Mouse (Mus musculus): ENCODE measurements around the gene Lhx4. TPM values are rescaled to one million over a fixed set of nuclear protein-coding genes. Genes with fewer than 3 reads are reported as not detected.

The Lhx4 gene
- polyA plus RNA-seq, 1 experiment, result not detected

DNA sequence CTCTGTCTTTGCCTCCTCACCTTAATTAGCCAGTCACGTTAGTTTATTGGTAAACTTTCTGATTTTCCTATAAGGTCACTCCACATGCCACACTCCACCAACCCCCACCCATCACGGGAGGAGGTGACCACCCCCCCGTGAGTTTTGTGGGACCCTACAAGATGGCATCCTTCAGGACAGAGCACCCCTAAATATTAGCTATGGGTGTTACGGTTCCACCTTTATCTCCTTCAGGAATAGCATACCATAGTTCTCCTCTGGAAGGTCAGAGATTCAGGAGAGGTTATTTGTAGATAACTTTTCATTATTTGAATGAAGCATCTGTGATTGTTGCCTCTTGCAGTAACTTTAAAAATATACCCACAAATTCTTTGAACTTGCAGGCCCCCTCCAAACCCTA is 7.2 kb upstream of the Lhx4 start:
- TF ChIP-seq POLR2A (IDR thresholded peaks at IDR 0.05; ENCODE audit: low read depth, low read length) (no peak), CTCF (conservative IDR thresholded peaks at IDR 0.05; ENCODE audit: insufficient read depth, insufficient read length, low read depth, low read length) (no peak)
- Histone ChIP-seq H3K27ac (ENCODE audit: insufficient read depth, low read depth, low read length) (no peak overlapping the region), H3K27me3 (replicated peaks; ENCODE audit: control insufficient read depth, insufficient read depth, low read length) (no peaks in the 10 kb centered on the region), H3K4me1 (ENCODE audit: control insufficient read depth, insufficient read depth, low read length) (no peaks in the 10 kb centered on the region), H3K4me3 (ENCODE audit: insufficient read depth, low read depth, low read length) (no peak overlapping the region), H3K36me3 (ENCODE audit: control insufficient read depth, insufficient read depth, low read length) (no peaks in the 10 kb centered on the region)
- no peak for DNase-seq
- WGBS, result 87% methylated on average over 4 of the region's 4 CpGs

DNA sequence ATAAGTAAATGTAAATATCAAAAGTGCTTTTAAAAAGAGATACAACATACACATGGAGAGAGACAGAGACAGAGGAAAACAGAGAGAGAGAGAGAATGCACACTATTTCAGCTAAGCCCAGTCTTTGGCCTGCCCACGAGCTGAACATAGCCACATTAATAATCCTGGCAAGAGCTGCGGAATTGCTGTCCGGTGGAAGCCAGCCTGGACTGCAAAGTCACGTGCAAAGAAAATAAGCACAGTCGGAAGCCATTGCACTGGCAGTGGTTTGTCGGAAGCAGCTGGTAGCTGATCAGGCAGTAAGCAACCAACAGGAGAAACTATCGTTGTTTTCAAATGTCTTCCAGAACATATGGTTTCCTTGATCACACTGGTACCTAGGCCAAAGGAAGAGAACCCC is 6.1 kb upstream of the Lhx4 start:
- TF ChIP-seq POLR2A (IDR thresholded peaks at IDR 0.05; ENCODE audit: low read depth, low read length) (no peak), CTCF (conservative IDR thresholded peaks at IDR 0.05; ENCODE audit: insufficient read depth, insufficient read length, low read depth, low read length) (no peak)
- DNase-seq, result no peak
- H3K27ac ChIP-seq (ENCODE audit: insufficient read depth, low read depth, low read length), result no peak overlapping the region
- H3K4me3 ChIP-seq (ENCODE audit: insufficient read depth, low read depth, low read length), result no peak overlapping the region
- H3K27me3 ChIP-seq (replicated peaks; ENCODE audit: control insufficient read depth, insufficient read depth, low read length), result no peaks in the 10 kb centered on the region
- no peaks in the 10 kb centered on the region for H3K36me3 ChIP-seq (ENCODE audit: control insufficient read depth, insufficient read depth, low read length)
- WGBS, result 62% methylated on average over 7 of the region's 7 CpGs
- no peaks in the 10 kb centered on the region for H3K4me1 ChIP-seq (ENCODE audit: control insufficient read depth, insufficient read depth, low read length)

DNA sequence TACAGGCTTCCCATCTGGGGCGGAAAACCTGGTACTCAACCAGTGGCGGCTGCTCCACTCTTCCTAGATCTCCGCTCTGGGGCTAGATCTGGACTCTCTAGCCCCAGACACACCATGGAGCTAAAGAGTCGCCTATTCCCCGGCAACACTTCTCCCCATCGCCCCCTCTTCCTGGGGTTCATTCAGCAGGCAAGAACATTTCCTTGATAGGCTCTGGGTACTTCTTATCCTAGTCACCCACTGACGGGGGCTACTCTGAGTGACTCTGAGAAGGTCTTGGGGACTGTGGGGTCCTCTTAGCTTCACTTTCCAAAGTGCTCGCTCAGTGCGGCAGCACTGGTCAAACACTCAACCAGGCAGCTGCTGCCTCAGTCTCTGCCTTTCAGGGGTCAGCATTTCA is 1.9 kb upstream of the Lhx4 start:
- Histone ChIP-seq H3K4me3 (ENCODE audit: insufficient read depth, low read depth, low read length) (no peak overlapping the region), H3K36me3 (ENCODE audit: control insufficient read depth, insufficient read depth, low read length) (no peaks in the 10 kb centered on the region), H3K27me3 (replicated peaks; ENCODE audit: control insufficient read depth, insufficient read depth, low read length) (no peaks in the 10 kb centered on the region), H3K4me1 (ENCODE audit: control insufficient read depth, insufficient read depth, low read length) (no peaks in the 10 kb centered on the region), H3K27ac (ENCODE audit: insufficient read depth, low read depth, low read length) (no peak overlapping the region)
- TF ChIP-seq CTCF (conservative IDR thresholded peaks at IDR 0.05; ENCODE audit: insufficient read depth, insufficient read length, low read depth, low read length), result no peak
- no peak for TF ChIP-seq POLR2A (IDR thresholded peaks at IDR 0.05; ENCODE audit: low read depth, low read length)
- 80% methylated on average over 9 of the region's 9 CpGs for WGBS
- no peak for DNase-seq

DNA sequence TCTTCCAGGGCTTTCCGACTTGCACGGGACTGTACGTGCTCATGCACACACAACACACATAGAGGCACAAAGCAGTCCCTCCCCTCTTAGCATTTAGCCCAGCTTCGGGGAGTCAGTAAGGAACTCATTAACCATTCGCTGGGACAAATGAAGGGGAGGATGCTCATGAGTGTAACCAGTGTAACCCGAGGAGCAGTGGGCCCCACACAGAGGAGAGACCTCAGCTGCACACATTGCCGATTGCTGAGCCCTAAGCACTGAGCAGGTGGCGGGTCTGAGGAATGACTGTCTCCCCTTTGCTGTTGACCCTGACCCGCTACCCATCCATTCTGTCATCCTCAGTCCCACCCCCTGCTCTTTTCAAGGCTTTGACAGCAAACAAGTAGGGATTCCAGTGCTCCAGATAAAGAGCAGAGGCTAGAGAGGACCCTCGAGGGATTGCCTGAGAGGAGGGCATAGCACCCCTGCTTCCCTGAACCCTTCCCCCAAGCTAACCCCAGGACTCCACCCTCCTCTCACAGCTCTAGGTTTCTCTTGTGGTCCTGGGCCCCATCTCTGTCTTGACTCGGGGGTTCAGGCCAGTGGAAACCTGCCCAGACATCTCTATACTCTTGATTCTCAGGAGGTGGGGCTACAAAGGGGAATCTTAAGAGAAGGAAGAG is 836 bp downstream of the Lhx4 start:
- no peak overlapping the region for H3K27ac ChIP-seq (ENCODE audit: insufficient read depth, low read depth, low read length)

DNA sequence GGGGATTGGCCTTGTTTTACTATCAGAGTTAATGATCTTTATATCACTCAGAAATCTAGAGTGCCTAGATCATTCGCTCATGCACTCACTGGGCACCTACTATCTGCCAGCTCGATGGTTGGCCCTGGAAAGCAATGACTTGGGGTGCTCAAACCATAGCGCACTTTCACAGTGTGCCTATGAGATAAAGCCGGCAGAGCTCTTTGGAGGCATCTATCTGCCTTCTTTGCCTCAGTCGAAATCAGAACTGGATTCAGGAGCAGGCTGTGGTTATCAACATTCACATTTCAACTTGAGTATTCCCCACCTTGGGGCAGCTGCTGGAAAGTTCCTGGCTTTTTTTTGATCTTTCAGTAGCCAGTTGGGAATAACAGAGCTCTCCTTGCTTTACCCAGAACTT is 3.6 kb downstream of the Lhx4 start:
- Histone ChIP-seq H3K27ac (ENCODE audit: insufficient read depth, low read depth, low read length) (no peak overlapping the region), H3K27me3 (replicated peaks; ENCODE audit: control insufficient read depth, insufficient read depth, low read length) (peaks cover 4% of the 10 kb centered on the region), H3K36me3 (ENCODE audit: control insufficient read depth, insufficient read depth, low read length) (no peaks in the 10 kb centered on the region), H3K4me3 (ENCODE audit: insufficient read depth, low read depth, low read length) (no peak overlapping the region), H3K4me1 (ENCODE audit: control insufficient read depth, insufficient read depth, low read length) (no peaks in the 10 kb centered on the region)
- 73% methylated on average over 5 of the region's 5 CpGs for WGBS
- TF ChIP-seq CTCF (conservative IDR thresholded peaks at IDR 0.05; ENCODE audit: insufficient read depth, insufficient read length, low read depth, low read length) (no peak), POLR2A (IDR thresholded peaks at IDR 0.05; ENCODE audit: low read depth, low read length) (no peak)
- DNase-seq, result no peak

More for the DNA sequence above, 836 bp downstream of the Lhx4 start:
- H3K27me3 ChIP-seq (replicated peaks; ENCODE audit: control insufficient read depth, insufficient read depth, low read length), result no peaks in the 10 kb centered on the region
- H3K4me3 ChIP-seq (ENCODE audit: insufficient read depth, low read depth, low read length), result no peak overlapping the region
- WGBS, result 11% methylated on average over 11 of the region's 11 CpGs
- no peak for DNase-seq
- no peak for TF ChIP-seq CTCF (conservative IDR thresholded peaks at IDR 0.05; ENCODE audit: insufficient read depth, insufficient read length, low read depth, low read length)
- no peak for TF ChIP-seq POLR2A (IDR thresholded peaks at IDR 0.05; ENCODE audit: low read depth, low read length)
- no peaks in the 10 kb centered on the region for H3K36me3 ChIP-seq (ENCODE audit: control insufficient read depth, insufficient read depth, low read length)
- H3K4me1 ChIP-seq (ENCODE audit: control insufficient read depth, insufficient read depth, low read length), result no peaks in the 10 kb centered on the region

DNA sequence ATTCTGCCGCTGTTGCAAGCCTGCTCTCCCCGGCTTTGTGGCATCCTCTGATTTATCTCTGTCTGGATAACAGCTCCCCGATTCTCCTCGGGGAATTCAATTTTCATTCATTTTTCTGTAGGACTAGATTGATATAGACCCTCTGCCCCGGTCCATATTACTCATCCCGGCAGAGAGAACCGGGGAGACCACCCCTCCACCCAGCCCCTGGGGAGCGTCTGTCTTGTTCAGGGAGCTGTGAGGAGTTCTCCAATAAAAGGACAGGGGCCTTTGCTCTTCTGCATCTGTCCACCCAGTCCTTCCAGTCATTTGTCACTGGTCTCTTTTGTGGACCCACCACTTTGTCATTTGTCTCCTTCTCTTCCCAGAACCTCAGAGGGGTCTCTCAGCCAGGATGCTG is 4.5 kb downstream of the Lhx4 start:
- Histone ChIP-seq H3K27ac (ENCODE audit: insufficient read depth, low read depth, low read length) (no peak overlapping the region), H3K4me3 (ENCODE audit: insufficient read depth, low read depth, low read length) (no peak overlapping the region), H3K27me3 (replicated peaks; ENCODE audit: control insufficient read depth, insufficient read depth, low read length) (peaks cover 8% of the 10 kb centered on the region), H3K4me1 (ENCODE audit: control insufficient read depth, insufficient read depth, low read length) (no peaks in the 10 kb centered on the region), H3K36me3 (ENCODE audit: control insufficient read depth, insufficient read depth, low read length) (no peaks in the 10 kb centered on the region)
- 22% methylated on average over 8 of the region's 8 CpGs for WGBS
- no peak for TF ChIP-seq CTCF (conservative IDR thresholded peaks at IDR 0.05; ENCODE audit: insufficient read depth, insufficient read length, low read depth, low read length)
- TF ChIP-seq POLR2A (IDR thresholded peaks at IDR 0.05; ENCODE audit: low read depth, low read length), result no peak
- DNase-seq, result no peak

DNA sequence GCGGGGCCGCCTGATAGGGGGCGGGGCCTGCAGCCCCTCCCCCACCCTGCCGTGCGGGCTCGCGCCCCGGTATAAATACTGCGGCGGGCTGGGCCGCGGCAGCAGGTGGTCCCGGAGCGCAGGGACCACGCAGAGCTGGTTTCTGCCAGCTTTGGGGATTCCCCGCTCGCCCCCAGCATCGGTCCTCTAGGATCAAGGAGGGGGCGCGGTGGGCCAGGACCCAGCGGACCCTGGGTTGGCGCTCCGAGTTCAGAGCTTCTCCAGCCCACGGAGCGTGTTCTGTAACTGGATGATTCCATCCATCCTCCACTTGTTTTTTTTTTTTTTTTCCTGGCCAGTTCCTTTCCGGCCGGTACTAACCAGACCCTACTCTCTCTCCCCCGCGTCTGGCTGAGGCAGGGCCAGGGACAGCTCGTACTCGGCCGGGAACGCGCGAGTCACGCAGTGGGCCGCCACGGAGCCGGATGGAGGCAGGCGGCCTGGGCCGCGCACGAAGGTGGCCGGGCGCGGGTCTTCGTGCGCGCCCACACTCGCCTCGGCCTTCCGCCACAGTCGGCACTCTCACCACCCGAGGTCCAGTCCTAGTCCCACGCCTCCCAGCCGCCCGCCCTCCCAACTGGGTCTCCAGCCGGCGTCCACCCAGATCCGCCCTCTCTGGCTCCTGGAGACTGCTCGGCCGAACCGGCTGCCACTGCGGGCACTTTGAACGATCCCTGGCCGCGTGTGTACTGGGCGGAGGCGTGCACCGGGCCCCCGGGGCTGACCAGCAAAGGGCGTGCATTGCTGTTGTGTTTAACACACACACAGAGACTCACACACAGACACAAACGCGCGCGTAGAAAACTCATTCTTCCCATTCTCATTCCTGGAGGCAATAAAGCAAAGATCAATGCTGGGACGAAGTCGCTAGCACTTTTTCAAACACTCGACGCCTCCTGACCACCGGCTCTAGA is 8.8 kb downstream of the Lhx4 start:
- WGBS, result 1% methylated on average over 80 of the region's 81 CpGs
- H3K4me3 ChIP-seq (ENCODE audit: insufficient read depth, low read depth, low read length), result peak overlapping the region; percentile 20
- TF ChIP-seq POLR2A (IDR thresholded peaks at IDR 0.05; ENCODE audit: low read depth, low read length), result no peak
- TF ChIP-seq CTCF (conservative IDR thresholded peaks at IDR 0.05; ENCODE audit: insufficient read depth, insufficient read length, low read depth, low read length), result no peak
- DNase-seq, result peak; percentile 18
- H3K27ac ChIP-seq (ENCODE audit: insufficient read depth, low read depth, low read length), result no peak overlapping the region
- no peaks in the 10 kb centered on the region for H3K36me3 ChIP-seq (ENCODE audit: control insufficient read depth, insufficient read depth, low read length)
- H3K4me1 ChIP-seq (ENCODE audit: control insufficient read depth, insufficient read depth, low read length), result no peaks in the 10 kb centered on the region; the same call in 1 of the 2 replicates
- H3K27me3 ChIP-seq (replicated peaks; ENCODE audit: control insufficient read depth, insufficient read depth, low read length), result peaks cover 18% of the 10 kb centered on the region

Measured in kidney, adult 2 months (tissue).